Mouse (Mus musculus): Measurements from ENCODE around the gene Kdm2b.

GRCm38 (mm10) chr5:122893270-122893669 is 96.4 kb downstream of the Kdm2b start:
- TF ChIP-seq POLR2A (IDR thresholded peaks at IDR 0.05; ENCODE audit: control insufficient read depth, low read depth, low read length) (no peak), CTCF (IDR thresholded peaks at IDR 0.05; ENCODE audit: control insufficient read depth, insufficient read depth, insufficient replicate concordance, low read depth, low read length) (no peak)
